Mouse (Mus musculus): Measurements from ENCODE around the gene Olig2.
"Not testable (repeated sequence)": the region's sequence is repeated elsewhere in the genome, so short reads cannot be mapped to it uniquely, and the experiment has no call there.

The Olig2 gene

DNA sequence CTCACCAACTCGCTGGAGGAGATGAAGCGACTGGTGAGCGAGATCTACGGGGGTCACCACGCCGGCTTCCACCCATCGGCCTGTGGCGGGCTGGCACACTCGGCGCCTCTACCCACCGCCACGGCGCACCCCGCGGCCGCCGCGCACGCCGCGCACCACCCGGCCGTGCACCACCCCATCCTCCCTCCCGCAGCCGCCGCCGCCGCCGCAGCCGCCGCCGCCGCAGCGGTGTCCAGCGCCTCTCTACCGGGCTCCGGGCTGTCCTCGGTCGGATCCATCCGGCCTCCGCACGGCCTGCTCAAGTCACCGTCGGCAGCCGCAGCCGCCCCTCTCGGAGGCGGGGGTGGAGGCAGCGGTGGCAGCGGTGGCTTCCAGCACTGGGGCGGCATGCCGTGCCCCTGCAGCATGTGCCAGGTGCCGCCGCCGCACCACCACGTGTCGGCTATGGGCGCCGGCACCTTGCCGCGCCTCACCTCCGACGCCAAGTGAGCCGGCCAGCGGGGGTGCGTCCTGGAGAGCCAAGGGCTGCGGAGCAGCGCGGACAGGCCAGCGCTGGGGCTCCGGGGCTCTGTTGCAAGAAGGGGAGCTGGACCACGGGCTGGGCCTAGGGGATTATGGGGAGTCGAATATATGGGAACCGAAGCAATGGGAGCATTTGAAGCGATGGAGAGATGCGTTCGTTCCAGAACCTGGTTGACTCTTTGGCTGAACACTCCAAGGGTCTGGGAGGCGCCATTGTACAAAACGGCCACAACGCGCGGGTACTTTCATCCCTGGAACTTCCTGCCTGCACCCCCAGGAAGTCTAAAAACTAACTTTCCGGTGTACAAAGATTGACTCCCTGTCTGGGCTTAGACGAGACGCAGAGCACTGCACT, 1.9 kb downstream of the Olig2 start:
- DNase-seq (ENCODE audit: low read depth, low spot score) = no peak

DNA sequence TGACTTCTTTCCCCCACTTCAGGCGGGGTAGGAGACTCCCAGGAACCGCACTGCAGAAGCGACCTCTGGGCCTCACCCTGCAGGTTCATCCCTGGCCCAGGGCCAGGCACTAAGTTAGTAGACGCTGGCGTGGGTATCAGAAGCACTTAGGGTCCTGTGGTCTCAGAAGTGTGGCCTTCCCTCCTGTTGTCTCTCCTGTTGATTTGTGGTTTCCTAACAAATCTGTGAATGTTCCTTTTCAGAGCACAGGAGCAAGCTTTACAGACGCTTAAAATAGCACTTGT, 2.4 kb downstream of the Olig2 start:
- no peak for DNase-seq (ENCODE audit: low read depth, low spot score)

- DNase-seq (ENCODE audit: low read depth, low spot score) = no peak
Observed at GRCm38 (mm10) chr16:91228238-91229071, 3.2 kb downstream of the Olig2 start.

DNA sequence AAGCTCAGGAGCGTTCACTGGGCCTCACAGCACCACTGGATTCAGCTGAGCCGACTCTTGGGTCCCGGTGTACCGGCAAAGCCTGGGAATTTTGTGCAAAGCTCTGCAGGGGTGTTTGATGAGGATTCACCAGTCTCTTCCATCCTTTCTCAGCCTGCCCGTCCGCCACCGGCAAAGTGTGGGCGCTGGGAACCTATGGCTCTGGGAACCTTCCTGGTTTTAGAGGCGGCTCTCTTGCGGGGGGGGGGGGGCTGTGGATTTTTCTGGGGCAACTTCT, 3.8 kb downstream of the Olig2 start:
- no peak for DNase-seq (ENCODE audit: low read depth, low spot score)

- DNase-seq (ENCODE audit: low read depth, low spot score) = no peak
Observed at GRCm38 (mm10) chr16:91229643-91230042, 4.4 kb downstream of the Olig2 start.

DNA sequence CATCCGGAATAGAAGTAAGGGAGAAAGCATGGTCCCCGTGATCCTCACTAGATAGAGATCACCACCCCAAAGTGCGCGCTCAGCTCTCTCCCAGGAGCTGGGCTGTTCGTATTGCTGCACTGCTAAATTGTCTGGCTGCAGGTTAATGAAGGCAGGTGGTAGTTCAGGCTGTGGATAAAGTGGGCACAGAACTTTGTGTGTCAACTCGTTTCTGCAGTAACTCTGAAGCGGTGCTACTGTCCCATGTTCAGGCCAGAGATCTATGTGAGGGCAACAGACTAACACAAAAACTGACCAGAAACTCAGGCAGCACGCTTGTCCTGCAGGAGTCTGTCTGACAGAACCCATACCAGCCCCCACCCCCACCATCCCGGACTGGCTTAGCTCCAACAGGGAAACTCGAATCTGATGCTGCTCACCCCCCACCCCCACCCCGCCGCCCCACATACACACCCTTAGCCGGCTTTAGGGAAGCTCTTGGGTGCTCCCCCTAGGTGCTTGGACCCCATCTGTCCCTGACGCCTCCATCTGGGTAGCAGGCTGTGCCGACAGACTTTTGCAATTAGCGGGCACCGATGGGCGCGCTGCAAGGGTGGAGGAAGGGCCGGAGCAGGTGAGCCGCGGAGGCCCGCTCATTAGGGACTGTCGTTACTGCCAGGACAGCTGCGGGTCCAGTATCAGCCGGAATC, 6.7 kb downstream of the Olig2 start:
- no peak for DNase-seq (ENCODE audit: low read depth, low spot score)

DNA sequence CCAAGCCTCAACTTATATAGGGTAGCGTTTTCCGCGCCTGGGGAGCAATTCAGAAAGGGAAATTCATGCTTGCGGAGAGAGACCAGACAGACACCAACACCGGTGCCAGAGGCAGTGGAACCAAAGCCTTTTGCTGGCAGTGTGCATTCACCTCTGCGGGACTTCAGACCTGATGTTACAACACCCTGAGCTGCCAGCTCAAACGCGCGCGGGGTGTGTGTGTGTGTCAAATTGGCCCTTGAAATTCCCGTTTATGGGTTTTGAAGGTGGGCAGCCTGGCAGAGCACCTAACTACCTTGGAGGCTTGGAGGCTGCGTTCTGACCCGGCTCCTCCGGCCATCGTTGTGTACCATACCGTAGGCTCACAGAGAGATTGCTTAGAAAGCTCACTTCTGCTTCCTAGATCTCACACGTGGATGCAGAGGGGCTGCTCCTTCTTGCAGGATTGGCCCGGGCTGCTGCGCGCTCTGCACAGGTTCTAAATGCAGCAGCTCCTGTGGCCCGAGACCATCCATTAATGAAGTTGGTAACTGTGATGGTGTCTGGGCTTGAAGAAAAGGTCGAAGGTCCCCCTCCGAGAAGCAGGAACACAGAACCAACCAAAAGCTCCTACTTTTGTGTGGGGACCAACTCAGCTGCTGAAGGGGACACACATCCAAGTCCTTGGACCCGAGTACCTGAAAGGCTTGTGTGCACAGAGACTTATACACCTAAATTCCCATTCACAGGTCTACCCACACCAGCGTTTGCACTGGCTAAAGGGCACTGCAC, 7.4 kb downstream of the Olig2 start:
- no peak for DNase-seq (ENCODE audit: low read depth, low spot score)

DNA sequence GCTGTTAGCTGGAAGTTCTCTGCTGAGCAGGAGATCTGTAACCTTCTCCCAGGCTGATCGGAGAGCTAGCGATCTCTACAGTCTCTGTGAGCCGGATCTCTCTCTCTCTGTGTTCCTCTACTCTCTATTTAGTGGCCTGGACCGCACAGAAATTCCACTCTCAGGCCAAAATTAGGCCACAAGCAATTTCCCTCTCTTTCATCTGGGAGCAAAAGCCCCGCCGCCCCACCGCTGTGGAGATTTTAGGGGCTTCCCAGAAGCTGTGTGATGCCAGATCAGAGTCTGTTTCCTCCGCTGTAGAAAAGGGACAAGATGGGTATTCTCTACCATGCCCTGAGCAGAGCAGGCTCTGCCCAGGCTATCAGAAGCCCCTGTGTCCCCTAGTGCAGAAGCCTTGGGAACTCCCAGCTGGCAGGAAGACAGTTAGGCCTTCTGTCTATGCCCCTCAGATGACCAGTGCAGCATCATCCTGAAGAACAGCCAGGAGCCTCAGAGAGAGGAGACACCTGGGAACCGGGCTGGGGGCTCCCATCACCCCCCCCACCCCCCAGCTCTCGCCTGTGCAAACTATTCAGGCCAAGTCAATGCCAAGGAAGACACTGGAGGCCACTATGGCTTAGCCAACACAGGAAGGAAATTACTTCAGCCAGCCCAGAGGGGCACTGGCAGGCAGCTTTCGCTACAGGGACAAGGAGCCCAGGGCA, 8.1 kb downstream of the Olig2 start:
- no peak for DNase-seq (ENCODE audit: low read depth, low spot score)

- DNase-seq (ENCODE audit: low read depth, low spot score) = no peak
Observed at GRCm38 (mm10) chr16:91239024-91239423, 13.8 kb downstream of the Olig2 start.

- DNase-seq (ENCODE audit: low read depth, low spot score) = no peak
Observed at GRCm38 (mm10) chr16:91246292-91246691, 21.0 kb downstream of the Olig2 start.

GRCm38 (mm10) chr16:91255419-91256164, 30.3 kb downstream of the Olig2 start:
- DNase-seq (ENCODE audit: low read depth, low spot score) = not testable (repeated sequence)

GRCm38 (mm10) chr16:91258956-91259355, 33.7 kb downstream of the Olig2 start:
- no peak for DNase-seq (ENCODE audit: low read depth, low spot score)

- no peak for DNase-seq (ENCODE audit: low read depth, low spot score)
Observed at GRCm38 (mm10) chr16:91260861-91261260, 35.6 kb downstream of the Olig2 start.

- DNase-seq (ENCODE audit: low read depth, low spot score) = no peak
Observed at GRCm38 (mm10) chr16:91262467-91263220, 37.4 kb downstream of the Olig2 start.

- no peak for DNase-seq (ENCODE audit: low read depth, low spot score)
Observed at GRCm38 (mm10) chr16:91265972-91266371, 40.7 kb downstream of the Olig2 start.

DNA sequence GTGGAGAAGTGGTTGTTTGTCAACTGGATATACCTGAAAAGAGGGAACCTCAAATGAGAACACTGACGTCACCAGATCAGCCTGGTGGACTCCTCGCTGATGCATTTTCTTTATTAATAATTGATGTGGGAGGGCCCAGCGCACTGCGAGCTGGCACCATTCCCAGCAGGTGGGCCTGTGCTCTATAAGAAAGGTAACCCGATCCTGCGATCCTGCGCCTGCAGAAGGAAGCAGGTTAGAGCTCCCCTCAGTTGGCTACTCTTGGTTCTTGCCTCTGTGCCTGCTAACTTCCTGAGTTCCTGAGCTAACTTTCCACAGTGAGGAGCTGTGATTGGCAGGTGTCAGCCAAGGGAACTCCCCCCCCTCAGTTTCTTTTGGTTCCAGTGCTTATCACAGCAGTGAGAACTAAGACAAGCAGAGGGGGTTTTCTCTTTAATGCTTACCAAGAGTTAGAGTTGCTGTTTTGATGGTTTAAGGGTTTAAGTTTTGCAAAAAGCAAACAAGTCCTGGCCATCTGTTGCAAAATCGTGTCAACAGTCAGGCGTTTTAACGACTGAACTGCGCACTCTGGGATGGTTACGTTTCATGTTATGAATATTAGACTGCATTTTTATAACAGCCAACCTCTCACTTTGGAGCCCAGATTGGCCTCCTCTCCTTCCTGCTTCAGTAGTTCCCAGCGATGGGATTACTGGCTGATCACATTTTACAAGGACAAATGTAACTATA, 43.6 kb downstream of the Olig2 start:
- DNase-seq (ENCODE audit: low read depth, low spot score) = no peak

DNA sequence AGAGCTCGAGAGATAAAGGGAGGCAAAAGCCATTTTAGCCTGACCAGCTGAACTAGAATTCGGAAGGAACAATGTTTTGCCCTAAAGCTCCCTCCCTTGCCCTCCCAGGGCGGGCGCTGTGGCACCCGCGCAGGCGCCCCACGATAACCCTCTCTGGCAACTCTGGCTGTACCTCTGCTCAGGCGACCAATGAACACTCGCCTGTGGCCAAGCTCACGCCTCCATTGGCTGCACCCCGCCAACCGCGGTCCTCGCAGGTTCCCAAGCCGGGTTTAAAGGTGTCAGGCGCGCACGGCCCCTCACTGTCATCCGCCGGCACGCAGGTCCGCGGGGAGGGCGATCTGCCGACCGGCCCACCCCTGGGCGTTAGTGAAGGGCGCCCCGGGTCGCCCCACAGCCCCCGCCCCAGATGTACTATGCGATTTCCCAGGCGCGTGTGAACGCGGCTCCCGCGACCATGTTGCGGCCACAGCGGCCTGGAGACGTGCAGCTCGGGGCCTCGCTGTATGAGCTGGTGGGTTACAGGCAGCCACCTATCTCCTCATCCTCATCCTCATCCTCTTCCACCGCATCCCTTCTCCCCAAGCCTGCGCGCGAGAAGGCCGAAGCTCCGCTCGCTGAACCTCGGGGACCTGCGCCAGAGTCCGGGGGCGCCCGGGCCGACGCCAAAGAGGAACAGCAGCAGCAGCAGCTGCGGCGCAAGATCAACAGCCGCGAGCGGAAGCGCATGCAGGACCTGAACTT, 44.4 kb downstream of the Olig2 start, which contains the start of gene Olig1:
Olig1 (plus strand) TSS at position 305 of the 744 bp plus-strand sequence.
- DNase-seq (ENCODE audit: low read depth, low spot score) = no peak

Data from embryo, embryonic 11.5 days (tissue).